Mouse (Mus musculus) urinary bladder, postnatal 25 days (tissue): ENCODE results near the gene Gne.

Source experiments
- DNase-seq: peaks from one replicate; pipeline ENCODE4 v3.0.0; 2022; ENCODE audit warnings: low spot score

The Gne gene

DNA sequence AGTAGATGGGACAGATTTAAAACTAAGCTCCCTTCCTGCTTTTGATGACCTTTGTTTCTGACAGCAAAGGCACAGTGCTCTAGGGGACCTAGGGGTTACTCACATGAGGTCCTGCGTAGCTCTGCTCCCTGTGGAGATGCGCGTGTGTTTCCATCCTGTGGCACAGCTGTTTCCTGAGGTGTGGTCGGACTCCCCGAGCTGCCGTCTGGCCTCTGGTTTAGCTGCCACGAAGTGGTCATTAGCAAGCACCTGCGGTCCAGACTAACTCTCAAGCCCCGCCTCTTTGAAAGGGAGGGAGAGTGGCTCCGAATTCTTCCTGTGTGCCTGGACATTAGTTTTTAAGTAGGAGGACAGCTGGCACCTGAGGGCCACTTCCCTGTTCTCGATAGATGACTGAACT is at the start of gene Gne:
Gene Gne, minus strand, starts transcription at position 233 of the 400 bp plus-strand sequence.
- DNase-seq, result no peak

- no peak for DNase-seq
Measured at GRCm38 (mm10) chr4:44126805-44127204, 42.8 kb upstream of the Gne start.

GRCm38 (mm10) chr4:44119410-44120201 is 35.6 kb upstream of the Gne start:
- DNase-seq, result no peak

- DNase-seq, result no peak
Measured at GRCm38 (mm10) chr4:44115046-44115445, 31.1 kb upstream of the Gne start.

DNA sequence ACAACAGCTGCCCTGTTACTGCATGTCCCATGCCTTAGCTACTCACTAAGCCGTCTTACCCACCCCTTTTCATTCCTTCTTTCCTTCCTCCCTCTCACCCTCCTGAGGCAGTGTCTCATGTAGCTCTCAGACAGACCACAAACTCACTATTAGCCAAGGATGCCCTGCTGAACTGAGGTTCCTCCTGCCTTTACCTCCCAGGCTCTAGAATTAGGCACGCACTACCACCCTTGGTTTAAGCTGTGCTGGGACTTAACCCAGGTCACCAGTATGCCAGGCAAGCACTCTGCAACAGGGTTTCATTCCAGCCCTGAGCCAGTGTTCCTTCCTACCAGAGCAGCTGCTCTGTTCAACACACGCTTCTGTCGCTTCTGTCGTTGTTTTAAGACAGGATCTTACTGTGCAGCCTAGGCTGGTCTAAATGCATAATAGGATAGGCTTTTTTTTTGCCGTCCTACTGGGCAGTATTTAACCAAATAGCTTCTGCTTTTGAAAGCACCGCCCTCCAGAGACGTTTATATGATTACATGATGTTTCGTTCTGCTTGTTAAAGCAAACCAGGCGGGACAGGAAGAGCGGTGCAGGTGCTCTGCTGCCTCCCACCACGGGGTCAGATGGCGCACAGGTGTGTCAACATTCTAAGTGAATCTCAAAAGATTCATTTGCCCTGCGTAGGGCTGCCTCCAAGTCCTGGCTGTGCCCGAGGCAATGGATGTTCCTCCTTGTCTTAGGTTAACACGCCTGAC is 29.6 kb upstream of the Gne start:
- no peak for DNase-seq

- no peak for DNase-seq
Measured at GRCm38 (mm10) chr4:44112741-44113140, 28.8 kb upstream of the Gne start.

GRCm38 (mm10) chr4:44110771-44111170 is 26.8 kb upstream of the Gne start:
- no peak for DNase-seq

DNA sequence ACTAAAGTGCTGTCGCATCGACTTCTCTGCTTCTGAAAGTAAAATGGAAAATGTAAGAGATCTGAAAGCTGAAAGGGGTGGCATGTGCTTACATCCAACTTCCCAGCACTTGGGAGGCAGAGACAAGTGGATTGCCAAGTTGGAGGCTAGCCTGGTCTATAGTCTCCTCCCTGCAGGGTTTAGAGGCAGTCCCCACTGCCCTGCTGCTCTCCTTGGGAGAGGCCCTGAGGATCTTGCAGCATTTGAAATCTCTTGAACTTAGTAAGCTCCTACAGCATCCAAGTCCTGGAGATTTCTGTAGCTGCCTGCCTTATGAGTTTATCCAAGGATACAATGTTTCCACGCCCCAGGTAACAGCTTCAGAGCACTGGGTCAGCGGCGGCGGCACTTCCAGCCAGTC is 24.3 kb upstream of the Gne start:
- no peak for DNase-seq

- no peak for DNase-seq
Measured at GRCm38 (mm10) chr4:44107339-44107738, 23.4 kb upstream of the Gne start.

- no peak for DNase-seq
Measured at GRCm38 (mm10) chr4:44106297-44106821, 22.4 kb upstream of the Gne start.

GRCm38 (mm10) chr4:44104195-44104917 is 20.4 kb upstream of the Gne start:
- no peak for DNase-seq

DNA sequence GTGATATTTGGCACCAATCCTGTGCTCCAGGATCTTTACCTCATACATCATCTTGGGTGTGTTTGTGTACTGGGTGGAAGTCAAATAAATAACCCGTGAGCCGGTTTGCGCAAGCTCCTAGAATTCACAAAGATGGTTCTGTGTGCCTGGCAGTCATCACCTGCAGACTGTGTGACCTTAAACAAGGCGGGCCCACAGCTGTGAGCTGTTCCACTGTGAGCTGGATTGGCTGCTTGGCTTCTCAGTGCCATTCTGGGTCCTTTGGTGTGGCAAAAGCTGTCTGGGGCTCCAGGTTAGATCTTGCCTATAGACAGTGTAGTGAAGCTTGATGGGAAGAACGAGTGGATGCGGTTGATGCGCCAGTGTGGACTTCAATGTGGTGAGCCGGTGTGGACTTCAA is 19.6 kb upstream of the Gne start:
- no peak for DNase-seq

DNA sequence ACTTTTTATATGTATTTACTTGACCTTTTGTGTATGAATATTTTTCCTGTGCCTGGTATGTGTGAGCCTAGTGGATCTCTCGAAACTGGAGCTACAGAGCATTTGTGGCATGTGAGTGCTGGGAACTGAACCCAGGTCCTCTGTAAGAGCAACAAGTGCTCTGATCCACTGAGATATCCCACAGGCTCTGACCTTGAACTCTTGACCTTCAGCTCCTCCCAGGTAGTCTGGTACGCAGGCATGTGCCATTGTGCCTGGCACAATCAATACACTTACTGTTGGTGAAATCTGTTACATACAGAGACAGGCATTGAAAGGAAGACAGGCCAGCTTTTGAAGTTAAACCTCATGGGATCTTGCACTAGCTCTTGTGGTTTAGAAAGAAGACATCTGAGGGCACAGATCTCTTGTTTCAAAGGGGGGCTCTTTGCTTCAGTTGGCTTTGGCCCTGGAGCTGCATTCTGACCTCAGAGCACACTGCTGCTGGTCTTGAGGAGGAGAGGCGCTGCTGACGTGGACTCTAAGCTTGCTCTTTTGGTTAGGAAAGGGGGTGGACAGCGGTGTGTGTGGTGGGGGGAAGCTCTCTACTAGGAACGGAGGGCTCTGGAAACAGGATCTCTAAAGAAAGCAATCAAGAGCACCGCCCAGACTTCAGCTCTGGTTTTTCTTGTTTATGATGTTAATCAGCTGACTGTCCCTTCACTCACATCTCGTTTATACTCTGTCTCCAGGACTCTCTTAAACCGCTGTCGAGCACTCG is 13.8 kb upstream of the Gne start:
- DNase-seq, result no peak

- DNase-seq, result no peak
Measured at GRCm38 (mm10) chr4:44094475-44094874, 10.5 kb upstream of the Gne start.

DNA sequence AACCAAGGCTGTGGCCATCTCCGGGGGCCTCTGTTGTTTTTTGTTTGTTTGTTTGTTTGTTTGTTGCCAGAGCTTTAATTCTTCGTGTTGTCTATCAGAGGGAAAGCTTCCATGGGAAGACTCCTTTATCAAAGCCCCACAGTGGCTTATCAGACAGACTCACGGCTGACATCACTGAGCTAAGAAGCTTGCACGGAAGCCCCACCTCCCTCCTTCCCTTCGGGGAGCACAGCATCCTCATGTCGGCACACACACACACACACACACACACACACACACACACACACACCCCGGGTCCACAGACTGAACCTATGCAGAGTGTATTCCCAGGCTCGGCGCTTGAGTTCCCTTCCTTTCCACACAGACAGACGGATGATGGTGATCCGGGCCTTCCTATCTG is 8.4 kb upstream of the Gne start:
- no peak for DNase-seq

- no peak for DNase-seq
Measured at GRCm38 (mm10) chr4:44085566-44085965, 1.6 kb upstream of the Gne start.

DNA sequence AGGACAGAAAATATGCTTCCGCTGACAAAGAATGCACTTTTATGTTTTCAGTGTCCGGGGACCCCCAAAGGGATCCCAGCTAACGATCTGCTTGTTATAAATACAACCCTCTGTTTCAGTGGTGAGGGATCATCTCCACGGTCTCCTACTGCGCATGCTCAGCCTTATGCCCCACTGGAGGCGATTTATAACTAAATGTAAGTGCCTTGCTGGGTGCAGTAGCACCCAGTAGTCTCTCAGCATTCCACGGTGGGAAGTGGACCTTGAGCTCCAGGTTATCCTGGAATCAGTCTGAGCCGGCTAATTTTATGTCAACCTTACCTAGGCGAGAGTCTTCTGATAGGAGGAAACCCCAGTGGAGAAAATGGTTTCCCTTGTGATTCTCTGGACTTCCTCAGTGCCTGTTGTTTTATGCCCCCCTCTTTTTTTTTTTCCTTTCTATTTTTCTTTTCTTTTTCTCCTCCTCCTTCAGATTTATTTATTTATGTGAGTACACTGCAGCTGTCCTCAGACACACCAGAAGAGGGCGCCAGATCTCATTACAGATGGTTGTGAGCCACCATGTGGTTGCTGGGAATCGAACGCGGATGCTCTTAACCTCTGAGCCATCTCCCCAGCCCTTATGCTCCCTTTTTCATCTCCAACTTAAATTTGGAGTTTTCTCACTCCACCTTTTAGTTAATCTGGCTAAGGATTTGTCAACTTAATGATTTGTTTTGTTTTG is 787 bp upstream of the Gne start:
- DNase-seq, result no peak

DNA sequence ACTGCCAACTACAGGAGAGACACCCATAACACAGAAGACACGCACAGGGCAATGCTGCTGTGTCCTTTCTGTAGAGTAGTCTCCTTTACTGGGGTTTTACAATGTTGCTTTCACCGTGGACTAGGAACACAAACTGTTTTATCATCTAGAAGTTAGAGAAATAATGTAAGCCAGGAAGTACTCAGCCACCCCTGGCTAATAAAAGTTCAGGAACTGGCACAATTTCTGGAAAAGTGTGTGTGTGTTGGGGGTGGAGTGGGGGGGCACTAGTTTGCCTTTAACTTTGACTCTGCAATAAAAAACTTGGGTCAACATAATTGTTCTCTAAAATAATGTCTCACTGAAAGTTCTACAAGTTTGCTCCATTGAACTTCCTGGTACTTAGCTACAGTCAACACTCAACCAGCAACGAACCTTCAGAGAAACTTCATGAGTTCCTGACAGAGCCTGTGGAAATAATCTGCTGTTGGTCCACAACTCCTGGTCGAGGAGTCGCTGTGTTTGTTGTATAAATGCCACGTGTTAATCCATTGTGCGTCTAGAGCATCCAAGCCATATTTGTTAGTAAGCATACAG is 5.5 kb downstream of the Gne start:
- DNase-seq, result no peak

- DNase-seq, result no peak
Measured at GRCm38 (mm10) chr4:44074422-44074821, 9.6 kb downstream of the Gne start.

DNA sequence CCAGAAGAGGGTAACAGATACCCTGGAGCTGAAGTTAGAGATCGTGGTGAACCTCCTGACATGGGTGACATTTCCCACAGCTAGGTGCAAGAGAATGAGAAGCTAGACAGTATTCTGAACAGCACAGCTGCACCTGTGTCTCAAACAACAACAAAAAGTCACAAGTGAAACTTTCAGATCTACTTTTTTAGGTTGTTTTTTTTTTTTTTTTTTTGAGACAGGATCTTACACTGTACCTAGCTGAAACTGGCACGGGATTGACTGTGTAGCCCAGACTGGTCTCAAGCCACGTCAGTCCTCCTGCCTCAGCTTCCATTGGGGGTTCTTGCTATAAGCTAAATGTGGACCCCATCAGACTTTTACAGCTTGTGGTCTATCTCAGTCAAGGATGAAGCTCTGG is 10.2 kb downstream of the Gne start:
- no peak for DNase-seq
